Mouse (Mus musculus) CH12.LX (cell line): ENCODE data around the gene Exph5. TPM values are rescaled to one million over a fixed set of nuclear protein-coding genes. Genes with fewer than 3 reads are reported as not detected.

ENCODE experiments used
- DNase-seq: peaks from one replicate; pipeline ENCODE4 v3.0.0-alpha.2; 2013; ENCODE audit errors: extremely low read depth
- H3K27ac ChIP-seq: 2 replicates; pipeline ENCODE4 v1.5.1; 2012; ENCODE audit warnings: low read depth, mild to moderate bottlenecking, control low read depth, moderate library complexity; ENCODE audit not compliant: insufficient read depth
- H3K27me3 ChIP-seq: replicated peaks from 2 replicates; pipeline ENCODE3; 2012; ENCODE audit warnings: inconsistent platforms
- H3K36me3 ChIP-seq, 2 experiments: replicated peaks in 1 of 2; 2 replicates each; pipeline versions ENCODE3 to v1.6.1; 2012; ENCODE audit warnings: inconsistent platforms in 1 of 2, low read length in 1 of 2, mild to moderate bottlenecking in 1 of 2, mixed read lengths in 1 of 2, moderate library complexity in 1 of 2; ENCODE audit not compliant: control insufficient read depth in 1 of 2, insufficient read depth in 1 of 2
- H3K4me1 ChIP-seq, 2 experiments: 2 replicates each; pipeline ENCODE4 v1.6.1; 2012; ENCODE audit warnings: inconsistent platforms in 1 of 2, moderate library complexity in 1 of 2; ENCODE audit not compliant: insufficient read depth in 2 of 2, control insufficient read depth in 1 of 2
- H3K4me2 ChIP-seq: 2 replicates; pipeline ENCODE4 v1.6.1; 2012; ENCODE audit warnings: low read depth, mild to moderate bottlenecking, control low read depth; ENCODE audit not compliant: poor library complexity, insufficient read depth, severe bottlenecking
- H3K4me3 ChIP-seq, 3 experiments: fragments of 150-350 bp in 1 of 3; sonication (generic) in 1 of 3; replicated peaks in 1 of 3; 2 replicates each; pipeline versions ENCODE3 to v1.5.1; 2011 to 2012; ENCODE audit warnings: low read depth in 2 of 3, low read length in 2 of 3, mild to moderate bottlenecking in 2 of 3, moderate library complexity in 2 of 3, control low read depth in 1 of 3, improper control_type of control experiment in 1 of 3, inconsistent platforms in 1 of 3, mixed read lengths in 1 of 3; ENCODE audit not compliant: poor library complexity in 1 of 3
- H3K79me2 ChIP-seq: replicated peaks from 2 replicates; pipeline ENCODE4 v1.6.1; 2012; ENCODE audit warnings: mild to moderate bottlenecking, moderate library complexity; ENCODE audit not compliant: control insufficient read depth, poor library complexity, insufficient read depth, severe bottlenecking; ENCODE audit errors: extremely low read depth
- H3K9ac ChIP-seq: 2 replicates; pipeline ENCODE4 v1.6.1; 2012; ENCODE audit warnings: low read depth, mild to moderate bottlenecking, control low read depth, moderate library complexity; ENCODE audit not compliant: insufficient read depth
- H3K9me3 ChIP-seq: replicated peaks from 2 replicates; pipeline ENCODE3; 2012; ENCODE audit warnings: low read length, inconsistent platforms, mixed read lengths
- BHLHE40 ChIP-seq: IDR thresholded peaks from 2 replicates; pipeline ENCODE4 v1.6.1; 2011; ENCODE audit warnings: mild to moderate bottlenecking, low read depth, low read length, improper control_type of control experiment
- CHD2 ChIP-seq: IDR thresholded peaks from 2 replicates; pipeline ENCODE4 v1.6.1; 2011; ENCODE audit warnings: low read length, improper control_type of control experiment
- CTCF ChIP-seq, 2 experiments: IDR thresholded peaks in 1 of 2; conservative IDR thresholded peaks in 1 of 2; 2 replicates each; pipeline ENCODE4 v1.5.1; 2011 to 2012; ENCODE audit warnings: low read depth in 2 of 2, low read length in 2 of 2, improper control_type of control experiment in 1 of 2, inconsistent platforms in 1 of 2, mild to moderate bottlenecking in 1 of 2, moderate library complexity in 1 of 2
- ELF1 ChIP-seq: IDR thresholded peaks from 2 replicates; pipeline ENCODE4 v1.6.1; 2014; ENCODE audit warnings: low read depth, mild to moderate bottlenecking, inconsistent platforms, low read length, improper control_type of control experiment
- EP300 ChIP-seq: IDR thresholded peaks from 2 replicates; pipeline ENCODE4 v1.6.1; 2011; ENCODE audit warnings: low read length, improper control_type of control experiment
- GABPA ChIP-seq: IDR thresholded peaks from 2 replicates; pipeline ENCODE4 v1.6.1; 2012; ENCODE audit warnings: low read depth, low read length, improper control_type of control experiment, inconsistent platforms; ENCODE audit not compliant: insufficient replicate concordance
- HCFC1 ChIP-seq: IDR thresholded peaks from 2 replicates; pipeline ENCODE4 v1.6.1; 2012; ENCODE audit warnings: low read depth, mild to moderate bottlenecking, inconsistent platforms, low read length, improper control_type of control experiment
- IRF4 ChIP-seq: IDR thresholded peaks from 2 replicates; pipeline ENCODE4 v1.6.1; 2014; ENCODE audit warnings: low read depth, mild to moderate bottlenecking, inconsistent platforms, low read length, improper control_type of control experiment
- JUN ChIP-seq: IDR thresholded peaks from 2 replicates; pipeline ENCODE4 v1.6.1; 2011; ENCODE audit warnings: low read depth, mild to moderate bottlenecking, low read length, improper control_type of control experiment, moderate library complexity; ENCODE audit not compliant: insufficient read depth
- MAFK ChIP-seq: IDR thresholded peaks from 2 replicates; pipeline ENCODE4 v1.6.1; 2011; ENCODE audit warnings: low read length, improper control_type of control experiment; ENCODE audit not compliant: insufficient replicate concordance
- MXI1 ChIP-seq: IDR thresholded peaks from 2 replicates; pipeline ENCODE4 v1.6.1; 2011; ENCODE audit warnings: mild to moderate bottlenecking, low read depth, low read length, improper control_type of control experiment
- MYC ChIP-seq: IDR thresholded peaks from 2 replicates; pipeline ENCODE4 v1.6.1; 2011; ENCODE audit warnings: low read depth, mild to moderate bottlenecking, improper control_type of control experiment, low read length
- POLR2AphosphoS2 ChIP-seq: IDR thresholded peaks from 2 replicates; pipeline ENCODE4 v1.6.1; 2011; ENCODE audit warnings: low read depth, low read length, improper control_type of control experiment
- RAD21 ChIP-seq: IDR thresholded peaks from 2 replicates; pipeline ENCODE4 v1.6.1; 2011; ENCODE audit warnings: low read depth, mild to moderate bottlenecking, low read length, improper control_type of control experiment, moderate library complexity
- RCOR1 ChIP-seq: conservative IDR thresholded peaks from 2 replicates; pipeline ENCODE4 v1.6.1; 2012; ENCODE audit warnings: low read depth, mild to moderate bottlenecking, inconsistent platforms, low read length, improper control_type of control experiment
- TBP ChIP-seq: conservative IDR thresholded peaks from 2 replicates; pipeline ENCODE4 v1.6.1; 2011; ENCODE audit warnings: low read depth, low read length, improper control_type of control experiment
- USF1 ChIP-seq: IDR thresholded peaks from 2 replicates; pipeline ENCODE4 v1.6.1; 2014; ENCODE audit warnings: low read depth, mild to moderate bottlenecking, inconsistent platforms, low read length, improper control_type of control experiment
- USF2 ChIP-seq: conservative IDR thresholded peaks from 2 replicates; pipeline ENCODE4 v1.6.1; 2011; ENCODE audit warnings: low read depth, low read length, improper control_type of control experiment
- ZC3H11A ChIP-seq: IDR thresholded peaks from 2 replicates; pipeline ENCODE4 v1.6.1; 2012; ENCODE audit warnings: low read depth, mild to moderate bottlenecking, inconsistent platforms, low read length, improper control_type of control experiment
- ZKSCAN1 ChIP-seq: IDR thresholded peaks from 2 replicates; pipeline ENCODE4 v1.6.1; 2012; ENCODE audit warnings: low read depth, inconsistent platforms, low read length, improper control_type of control experiment, borderline replicate concordance
- ZMIZ1 ChIP-seq: IDR thresholded peaks from 2 replicates; pipeline ENCODE4 v1.6.1; 2012; ENCODE audit warnings: low read depth, mild to moderate bottlenecking, inconsistent platforms, low read length, improper control_type of control experiment
- ZNF384 ChIP-seq: IDR thresholded peaks from 2 replicates; pipeline ENCODE4 v1.6.1; 2012; ENCODE audit warnings: low read depth, low read length, improper control_type of control experiment, inconsistent platforms
- dilution Hi-C: fragments of 300-500 bp; cut with MboI; formaldehyde crosslinking; loops from 2 replicates; pipeline ENCODE4 v1.14.3; 2020; ENCODE audit warnings: low sequenced_read_pairs; ENCODE audit not compliant: extremely low pct_unique_long_range_greater_than_20kb, extremely low pct_ligation_motif_present
- in situ Hi-C: fragments of 300-500 bp; cut with MboI; formaldehyde crosslinking; loops from 3 replicates; pipeline ENCODE4 v1.14.3; 2019; ENCODE audit warnings: low sequenced_read_pairs, low pct_ligation_motif_present, low pct_unique_long_range_greater_than_20kb, mixed read lengths
- polyA plus RNA-seq: library from polyadenylated mRNA; unstranded; fragments of >175 nt; gene quantifications from 2 replicates; pipeline ENCODE4 v1.2.1, GENCODE M21; 2012; ENCODE audit warnings: low read depth; ENCODE audit not compliant: insufficient read length
- total RNA-seq, 2 experiments: library from RNA; depleted of rRNA; stranded (reverse); fragments of 300-350 nt in 1 of 2; fragments of >200 nt in 1 of 2; gene quantifications; 2 replicates each; pipeline ENCODE4 v1.2.3; 2012 to 2014

The Exph5 gene
- total and polyA plus RNA-seq, 3 experiments = 0.04 TPM; not detected in 2

- in situ Hi-C loops = no loop called here
- no peak overlapping the region for H3K27ac ChIP-seq
- no peaks in the 10 kb centered on the region for H3K27me3 ChIP-seq
- H3K9ac ChIP-seq = no peak overlapping the region
- no peak for DNase-seq
- TF ChIP-seq ELF1 (no peak), BHLHE40 (no peak), USF1 (no peak), TBP (no peak), ZC3H11A (no peak), MYC (no peak), MAFK (no peak), JUN (no peak), IRF4 (no peak), ZKSCAN1 (no peak), GABPA (no peak), USF2 (no peak), POLR2AphosphoS2 (no peak)
- no peaks in the 10 kb centered on the region for H3K36me3 ChIP-seq
- no peaks in the 10 kb centered on the region for H3K9me3 ChIP-seq
- dilution Hi-C loops = no loop called here
- no peak overlapping the region for H3K4me3 ChIP-seq
- H3K4me1 ChIP-seq = no peaks in the 10 kb centered on the region
- H3K79me2 ChIP-seq = no peaks in the 10 kb centered on the region
- no peak overlapping the region; the same call in 1 of the 2 replicates for H3K4me2 ChIP-seq
These were observed 55.0 kb downstream of the Exph5 start for GRCm38 (mm10) chr9:53356219-53357155.

- H3K36me3 ChIP-seq = no peaks in the 10 kb centered on the region
- no peak overlapping the region for H3K9ac ChIP-seq
- H3K4me3 ChIP-seq = no peak overlapping the region
- H3K4me1 ChIP-seq = no peaks in the 10 kb centered on the region
- in situ Hi-C loops (loop anchor here (10.0 kb wide), 1 partner anchor 97 kb away; no protein-coding TSS in a partner anchor), dilution Hi-C loops (no loop called here)
- H3K4me2 ChIP-seq = no peak overlapping the region
- no peaks in the 10 kb centered on the region for H3K79me2 ChIP-seq
- H3K27ac ChIP-seq = no peak overlapping the region
- DNase-seq = no peak
- H3K9me3 ChIP-seq = no peaks in the 10 kb centered on the region
- H3K27me3 ChIP-seq = no peaks in the 10 kb centered on the region
- TF ChIP-seq RAD21 = no peak
- TF ChIP-seq ZMIZ1 = no peak
- no peak for TF ChIP-seq CHD2
- no peak for TF ChIP-seq GABPA
- TF ChIP-seq ZNF384 = no peak
- no peak for TF ChIP-seq POLR2AphosphoS2
- no peak for TF ChIP-seq RCOR1
- TF ChIP-seq EP300 = no peak
- no peak for TF ChIP-seq CTCF (conservative IDR thresholded peaks at IDR 0.05 in 1 of 2, IDR thresholded peaks at IDR 0.05 in 1 of 2; ENCODE audit: low read depth in 2 of 2, low read length in 2 of 2)
- TF ChIP-seq ZC3H11A = no peak
- no peak for TF ChIP-seq HCFC1
- TF ChIP-seq MXI1 = no peak
- TF ChIP-seq ELF1 = no peak
- no peak for TF ChIP-seq BHLHE40
These were observed 69.9 kb downstream of the Exph5 start for GRCm38 (mm10) chr9:53371339-53371738.
